Mouse (Mus musculus) neural tube, embryonic 14.5 days (tissue): Measurements from ENCODE around the gene Gm10188. TPM values are rescaled to one million over a fixed set of nuclear protein-coding genes. Genes with fewer than 3 reads are reported as not detected.
A peak's percentile ranks its signal among the peaks of the same experiment; 100 is the strongest.

ENCODE experiments used
- ATAC-seq: fragments of 200-750 bp; cut with Nextera tagmentation; 2 replicates; pipeline ENCODE4 v1.8.0; 2017; ENCODE audit warnings: low read depth, mild to moderate bottlenecking, moderate TSS enrichment, moderate library complexity
- H3K27ac ChIP-seq: fragments of 300-500 bp; sonication (generic); 2 replicates; pipeline ENCODE4 v1.5.1; 2014; ENCODE audit warnings: low read depth, mild to moderate bottlenecking, control low read depth, low read length, moderate library complexity, mixed read lengths
- H3K27me3 ChIP-seq: fragments of 300-500 bp; sonication (generic); 2 replicates; pipeline ENCODE4 v1.6.1; 2014; ENCODE audit warnings: low read length; ENCODE audit not compliant: control insufficient read depth, insufficient read depth
- H3K36me3 ChIP-seq: fragments of 300-500 bp; sonication (generic); 2 replicates; pipeline ENCODE4 v1.6.1; 2014; ENCODE audit warnings: low read length, mixed read lengths; ENCODE audit not compliant: control insufficient read depth, insufficient read depth
- H3K4me1 ChIP-seq: fragments of 300-500 bp; sonication (generic); 2 replicates; pipeline ENCODE4 v1.6.1; 2014; ENCODE audit warnings: low read length; ENCODE audit not compliant: control insufficient read depth, insufficient read depth
- H3K4me2 ChIP-seq: fragments of 300-500 bp; sonication (generic); 2 replicates; pipeline ENCODE4 v1.6.1; 2014; ENCODE audit warnings: mild to moderate bottlenecking, low read depth, low read length, control low read depth
- H3K4me3 ChIP-seq: fragments of 300-500 bp; sonication (generic); 2 replicates; pipeline ENCODE4 v1.5.1; 2014; ENCODE audit warnings: low read depth, low read length, control low read depth, mixed read lengths
- H3K9ac ChIP-seq: fragments of 300-500 bp; sonication (generic); replicated peaks from 2 replicates; pipeline ENCODE4 v1.6.1; 2014; ENCODE audit warnings: low read depth, mild to moderate bottlenecking, control low read depth, low read length, mixed read lengths
- H3K9me3 ChIP-seq: fragments of 300-500 bp; sonication (generic); 2 replicates; pipeline ENCODE4 v1.6.1; 2016; ENCODE audit warnings: low read length; ENCODE audit not compliant: control insufficient read depth
- WGBS: fragments of 180-500 bp; shearing (Covaris S2); extraction: QIAGEN DNeasy Blood & Tissue Kit; methylation state at CpG from one replicate; pipeline ENCODE4 v1.1.7; 2014; 5-methylcytosine and 5-hydroxymethylcytosine counted together
- polyA plus RNA-seq: library from polyadenylated mRNA; unstranded; fragments of >200 nt; fragmentation: Nextera tagmentation; extraction: Ambion mirVana; gene quantifications from 2 replicates; pipeline ENCODE4 v1.2.1, GENCODE M21; 2014

The Gm10188 gene
- polyA plus RNA-seq, 1 experiment from 2014 or later, result 0.74 TPM

DNA sequence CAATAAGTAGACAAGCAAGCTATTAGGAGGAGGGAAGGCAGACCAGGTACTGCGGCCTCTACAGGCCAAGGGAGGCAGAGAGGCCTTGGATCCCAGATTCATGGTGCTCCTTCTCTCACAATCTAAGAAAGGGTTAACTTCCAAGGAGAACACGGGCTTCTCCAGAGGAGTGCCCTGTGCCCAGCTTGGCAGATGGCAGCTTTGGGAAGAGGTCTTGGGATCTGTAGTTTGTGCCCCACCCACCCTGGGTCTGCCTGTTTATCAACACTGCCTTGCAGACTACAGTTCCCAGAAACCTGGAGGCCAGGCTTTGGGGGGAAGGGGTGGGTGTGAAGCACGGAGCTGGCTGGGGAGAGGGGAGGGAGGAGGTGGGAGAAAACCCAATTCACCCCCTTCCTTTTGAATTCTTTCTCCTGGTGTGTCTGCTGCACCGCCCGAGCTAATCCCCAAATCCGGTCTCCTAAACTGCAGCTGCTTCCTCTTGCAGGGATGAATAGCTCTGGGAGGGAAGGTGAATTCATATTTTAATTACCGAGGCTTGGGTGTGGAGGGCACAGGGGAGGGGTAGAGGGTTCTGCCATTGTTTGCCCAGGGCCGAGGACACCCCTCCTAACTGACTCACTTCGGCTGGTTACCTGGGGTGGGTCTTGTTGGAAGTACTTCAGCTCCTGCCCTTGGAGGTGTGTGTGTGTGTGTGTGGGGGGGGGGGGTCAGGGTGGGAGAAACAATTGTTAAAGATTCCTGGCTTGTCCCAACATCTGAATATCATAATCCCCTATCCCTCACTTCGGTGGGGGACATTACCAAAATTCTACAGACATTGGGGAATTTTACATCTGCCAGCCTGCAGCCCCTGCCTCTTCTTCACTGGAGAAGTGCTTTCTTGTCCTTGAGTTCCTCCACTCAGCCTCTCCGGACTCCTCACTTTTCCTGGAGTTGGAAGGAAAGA is 28.7 kb downstream of the Gm10188 start:
- H3K9ac ChIP-seq, result peak overlapping the region; percentile 4; the same call in 1 of the 2 replicates
- peak overlapping the region; percentile 16; the same call in 1 of the 2 replicates for H3K4me3 ChIP-seq
- WGBS, result 9% methylated on average over 11 of the region's 11 CpGs
- peak; percentile 83 for ATAC-seq
- peaks cover 38% of the 10 kb centered on the region for H3K4me1 ChIP-seq
- H3K27ac ChIP-seq, result 0 out of 2 replicates have a peak overlapping the region, but pooled peaks have one; percentile 12
- H3K36me3 ChIP-seq, result no peaks in the 10 kb centered on the region
- peak overlapping the region; percentile 26; the same call in 1 of the 2 replicates for H3K4me2 ChIP-seq
- no peaks in the 10 kb centered on the region for H3K9me3 ChIP-seq
- H3K27me3 ChIP-seq, result no peaks in the 10 kb centered on the region

DNA sequence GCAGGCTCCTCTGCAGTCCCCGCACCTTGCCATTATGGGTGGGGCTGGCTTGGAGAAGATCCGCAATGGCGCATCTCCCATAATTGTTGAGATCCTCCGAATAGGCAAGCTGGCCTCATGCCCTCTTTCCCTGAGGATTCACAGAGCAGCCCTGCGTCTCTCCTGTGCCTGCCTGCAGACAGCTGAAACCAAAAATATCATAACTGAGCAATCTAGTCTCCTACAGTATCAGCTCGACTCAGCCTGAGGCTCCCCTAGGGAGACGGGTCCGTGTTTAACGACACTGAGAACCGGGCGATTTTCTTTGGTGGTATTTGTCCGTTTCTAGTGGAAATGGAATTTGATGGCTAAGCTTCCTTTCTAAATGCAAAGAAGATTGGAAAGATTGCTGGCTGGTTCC is 29.6 kb downstream of the Gm10188 start:
- no peak overlapping the region for H3K4me3 ChIP-seq
- H3K36me3 ChIP-seq, result no peaks in the 10 kb centered on the region
- H3K27me3 ChIP-seq, result no peaks in the 10 kb centered on the region
- H3K9me3 ChIP-seq, result no peaks in the 10 kb centered on the region
- no peak for ATAC-seq
- peaks cover 47% of the 10 kb centered on the region for H3K4me1 ChIP-seq
- peak overlapping the region; percentile 26; the same call in 1 of the 2 replicates for H3K4me2 ChIP-seq
- 0 out of 2 replicates have a peak overlapping the region, but pooled peaks have one; percentile 12 for H3K9ac ChIP-seq
- WGBS, result 18% methylated on average over 12 of the region's 12 CpGs
- H3K27ac ChIP-seq, result 0 out of 2 replicates have a peak overlapping the region, but pooled peaks have one; percentile 16

DNA sequence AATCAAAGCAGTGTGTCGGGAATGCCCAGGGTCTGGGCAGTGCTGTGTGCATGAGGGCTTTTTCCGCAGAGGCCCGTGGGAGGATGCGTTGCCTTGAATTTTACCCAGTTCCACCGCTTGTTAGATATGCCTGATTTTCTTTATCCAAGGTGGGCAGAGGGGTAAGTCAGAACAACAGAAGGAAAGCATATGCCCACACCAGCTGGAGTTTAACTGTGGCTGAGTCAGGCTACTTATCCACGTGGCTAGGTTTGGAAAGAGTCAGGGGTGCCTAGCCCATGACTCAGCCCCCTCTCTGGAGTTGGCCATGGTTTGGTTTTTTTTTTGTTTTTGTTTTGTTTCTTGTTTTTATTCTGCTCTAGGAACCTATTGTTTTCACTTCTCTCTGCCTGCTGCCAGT is 30.3 kb downstream of the Gm10188 start:
- 67% methylated on average over 6 of the region's 6 CpGs for WGBS
- no peaks in the 10 kb centered on the region for H3K36me3 ChIP-seq
- no peaks in the 10 kb centered on the region for H3K9me3 ChIP-seq
- H3K4me3 ChIP-seq, result no peak overlapping the region
- H3K9ac ChIP-seq, result no peak overlapping the region
- H3K27ac ChIP-seq, result no peak overlapping the region
- no peak for ATAC-seq
- H3K4me1 ChIP-seq, result peaks cover 54% of the 10 kb centered on the region
- H3K27me3 ChIP-seq, result no peaks in the 10 kb centered on the region
- H3K4me2 ChIP-seq, result no peak overlapping the region

- Histone ChIP-seq H3K4me1 (peaks cover 61% of the 10 kb centered on the region), H3K4me3 (no peak overlapping the region), H3K9ac (no peak overlapping the region), H3K36me3 (no peaks in the 10 kb centered on the region), H3K27me3 (no peaks in the 10 kb centered on the region), H3K4me2 (no peak overlapping the region), H3K27ac (no peak overlapping the region), H3K9me3 (no peaks in the 10 kb centered on the region)
- 70% methylated on average over 16 of the region's 16 CpGs for WGBS
- ATAC-seq, result no peak
Observed at GRCm38 (mm10) chr1:132198401-132199071, 31.0 kb downstream of the Gm10188 start.

DNA sequence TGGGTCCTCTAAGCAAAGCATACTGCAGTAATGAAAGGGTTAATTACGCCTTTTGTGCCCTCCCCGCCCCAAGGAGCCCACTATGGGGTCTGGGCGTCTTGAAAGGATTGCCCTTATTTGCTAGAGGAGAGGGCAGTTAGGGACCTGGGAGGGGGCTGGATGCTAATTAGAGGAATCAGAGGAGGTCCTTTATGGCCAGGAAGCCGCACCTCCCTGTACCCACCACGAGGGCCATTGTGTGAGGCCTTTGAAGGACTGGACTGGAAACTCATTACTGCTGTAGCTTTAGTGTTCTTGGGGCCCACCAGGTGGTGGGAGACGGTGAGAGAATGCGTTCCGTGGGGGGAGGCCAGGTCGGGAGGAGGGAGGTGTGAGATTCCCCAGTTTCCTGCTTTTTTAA is 31.9 kb downstream of the Gm10188 start:
- Histone ChIP-seq H3K27me3 (no peaks in the 10 kb centered on the region), H3K36me3 (no peaks in the 10 kb centered on the region), H3K4me2 (peak overlapping the region; percentile 9; the same call in 1 of the 2 replicates), H3K9me3 (no peaks in the 10 kb centered on the region), H3K4me3 (no peak overlapping the region), H3K4me1 (peaks cover 70% of the 10 kb centered on the region), H3K9ac (no peak overlapping the region), H3K27ac (no peak overlapping the region)
- no peak for ATAC-seq
- WGBS, result 4% methylated on average over 9 of the region's 9 CpGs

- Histone ChIP-seq H3K27ac (no peak overlapping the region), H3K36me3 (no peaks in the 10 kb centered on the region), H3K4me3 (no peak overlapping the region), H3K9ac (no peak overlapping the region), H3K4me1 (peaks cover 70% of the 10 kb centered on the region), H3K4me2 (peak overlapping the region; percentile 21; the same call in 1 of the 2 replicates), H3K9me3 (no peaks in the 10 kb centered on the region), H3K27me3 (no peaks in the 10 kb centered on the region)
- ATAC-seq, result no peak
- 13% methylated on average over 7 of the region's 7 CpGs for WGBS
Observed at GRCm38 (mm10) chr1:132196337-132196736, 33.2 kb downstream of the Gm10188 start.

- Histone ChIP-seq H3K4me3 (no peak overlapping the region), H3K27ac (no peak overlapping the region), H3K9me3 (no peaks in the 10 kb centered on the region), H3K4me1 (peaks cover 65% of the 10 kb centered on the region), H3K4me2 (peak overlapping the region; percentile 68; the same call in 1 of the 2 replicates), H3K27me3 (no peaks in the 10 kb centered on the region), H3K9ac (no peak overlapping the region), H3K36me3 (no peaks in the 10 kb centered on the region)
- ATAC-seq, result no peak
- WGBS, result 29% methylated on average over 5 of the region's 5 CpGs
Observed at GRCm38 (mm10) chr1:132195681-132196080, 33.9 kb downstream of the Gm10188 start.

DNA sequence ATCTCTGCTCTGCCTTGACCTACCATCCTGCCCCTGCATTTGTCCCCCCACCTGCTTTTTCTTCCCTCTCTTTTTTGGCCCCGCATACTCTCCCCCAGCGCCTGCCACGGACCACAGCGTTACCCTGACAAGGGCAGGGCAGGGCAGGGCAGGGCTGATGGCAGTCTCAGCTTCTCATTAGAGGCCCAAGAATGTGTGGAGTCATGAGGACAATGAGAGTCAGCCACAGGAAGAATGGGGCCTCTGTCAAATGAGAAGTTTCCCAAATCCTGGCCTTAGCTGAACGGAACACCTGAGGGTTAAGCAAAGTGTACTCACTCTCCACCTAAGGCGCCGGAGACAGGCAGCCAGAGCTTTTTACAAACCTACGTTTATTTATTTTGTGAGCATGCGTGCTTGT is 34.5 kb downstream of the Gm10188 start:
- Histone ChIP-seq H3K27me3 (no peaks in the 10 kb centered on the region), H3K4me2 (peak overlapping the region; percentile 68; the same call in 1 of the 2 replicates), H3K9me3 (no peaks in the 10 kb centered on the region), H3K9ac (no peak overlapping the region), H3K27ac (no peak overlapping the region), H3K36me3 (no peaks in the 10 kb centered on the region), H3K4me1 (peaks cover 59% of the 10 kb centered on the region), H3K4me3 (no peak overlapping the region)
- no peak for ATAC-seq
- 41% methylated on average over 9 of the region's 9 CpGs for WGBS
